Mouse (Mus musculus): ENCODE data around the gene Rdx.

- no peak for TF ChIP-seq ELF1 (IDR thresholded peaks at IDR 0.05; ENCODE audit: low read depth, low read length)
- no peak for TF ChIP-seq GATA1 (IDR thresholded peaks at IDR 0.05; ENCODE audit: low read depth, low read length)
- TF ChIP-seq POLR2A (IDR thresholded peaks at IDR 0.05; ENCODE audit: control insufficient read depth in 1 of 2, insufficient read depth in 1 of 2, low read depth in 1 of 2, low read length in 2 of 2, poor library complexity in 1 of 2): no peak
Measured at GRCm38 (mm10) chr9:52097386-52097785, 50.4 kb downstream of the Rdx start.

Measured in MEL (cell line).